In the genomic region with DNA sequence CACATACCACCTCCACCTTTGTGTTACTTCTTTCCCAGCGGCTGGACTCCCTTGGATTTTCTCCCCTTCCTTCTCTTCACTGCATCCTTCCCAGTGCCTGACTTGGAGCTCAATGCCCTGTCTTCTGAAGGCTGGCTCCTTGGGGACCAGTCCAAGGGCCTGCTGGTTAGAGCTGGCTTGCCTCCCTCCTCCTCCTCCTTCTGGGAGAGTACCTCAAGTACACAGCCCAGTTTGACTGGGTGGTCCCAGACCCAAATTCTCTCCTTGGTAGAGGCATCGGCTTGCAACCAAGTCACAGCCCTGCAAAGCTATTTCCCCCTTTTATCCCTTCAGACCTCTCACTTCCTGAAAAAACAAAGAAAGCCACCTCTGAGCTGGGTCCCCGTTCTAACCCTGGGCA, we compare ENCODE assay signal across 22 mouse cellular contexts. TPM values are rescaled to one million over a fixed set of nuclear protein-coding genes. Genes with fewer than 3 reads are reported as not detected.
DNase-seq lines count a peak whose midpoint lies in the region; ATAC-seq and TF ChIP-seq lines count a peak whose summit lies in the region.
"Had no signal": no experiment of that assay in that cellular context is flagged by ENCODE, and none has a peak within 500 bp of the region (broad histone marks: within the 10 kb centered on the region; RNA-seq: fewer than 3 reads in every experiment).

No protein-coding gene starts in this region.

- no peak overlapping the region for H3K4me2 ChIP-seq in hindbrain, embryonic 12.5 days (replicated peaks)
- H3K4me2 ChIP-seq: limb, embryonic 15.5 days; liver, embryonic 15.5 days; midbrain, embryonic 12.5 days; stomach, embryonic 15.5 days had no signal

- H3K4me1 ChIP-seq in hindbrain, embryonic 12.5 days, result peaks cover 15% of the 10 kb centered on the region
- peaks cover 8% of the 10 kb centered on the region for H3K4me1 ChIP-seq in limb, embryonic 10.5 days
- H3K4me1 ChIP-seq: liver, embryonic 15.5 days; stomach, embryonic 15.5 days had no signal

- H3K27ac ChIP-seq in layer of hippocampus, adult 2 months, result peak overlapping the region; percentile 89
- peak overlapping the region; percentile 18; the same call in 1 of the 2 replicates for H3K27ac ChIP-seq in hindbrain, embryonic 12.5 days
- peak overlapping the region; percentile 56 for H3K27ac ChIP-seq in limb, embryonic 10.5 days
- H3K27ac ChIP-seq: limb, embryonic 15.5 days; liver, embryonic 15.5 days; midbrain, embryonic 12.5 days; stomach, embryonic 15.5 days had no signal

- no peaks in the 10 kb centered on the region for H3K27me3 ChIP-seq in hindbrain, embryonic 12.5 days
- H3K27me3 ChIP-seq in limb, embryonic 10.5 days (ENCODE audit: low read depth, poor library complexity, severe bottlenecking), result no peaks in the 10 kb centered on the region
- H3K27me3 ChIP-seq: limb, embryonic 15.5 days; liver, embryonic 15.5 days; midbrain, embryonic 12.5 days; stomach, embryonic 15.5 days had no signal

- ATAC-seq in frontal cortex, adult (ENCODE audit: low TSS enrichment), result peak; percentile 53; the same call in 1 of the 2 replicates
- ATAC-seq in hindbrain, embryonic 12.5 days (ENCODE audit: low FRiP score), result no peak
- ATAC-seq: forebrain, embryonic 14.5 days had no signal

- no peak overlapping the region for H3K9ac ChIP-seq in hindbrain, embryonic 12.5 days
- H3K9ac ChIP-seq: limb, embryonic 15.5 days; liver, embryonic 15.5 days; midbrain, embryonic 12.5 days; stomach, embryonic 15.5 days had no signal

- H3K9me3 ChIP-seq in hindbrain, embryonic 12.5 days (replicated peaks), result peaks cover 15% of the 10 kb centered on the region; the same call in 1 of the 2 replicates
- no peaks in the 10 kb centered on the region; the same call in 1 of the 2 replicates for H3K9me3 ChIP-seq in limb, embryonic 10.5 days (replicated peaks)
- H3K9me3 ChIP-seq: limb, embryonic 15.5 days; liver, embryonic 15.5 days; stomach, embryonic 15.5 days had no signal

- H3K36me3 ChIP-seq in hindbrain, embryonic 12.5 days, result peaks cover 16% of the 10 kb centered on the region; the same call in 1 of the 2 replicates
- H3K36me3 ChIP-seq in limb, embryonic 10.5 days, result peaks cover 16% of the 10 kb centered on the region
- H3K36me3 ChIP-seq: limb, embryonic 15.5 days; liver, embryonic 15.5 days; stomach, embryonic 15.5 days had no signal

- intact Hi-C loops in gastrocnemius, postnatal 14 days (cut with DNase I; ENCODE audit: low total_unique reads), result no loop called here

- peak overlapping the region; percentile 37 for H3K4me3 ChIP-seq in layer of hippocampus, adult 2 months
- H3K4me3 ChIP-seq in hindbrain, embryonic 12.5 days, result no peak overlapping the region
- H3K4me3 ChIP-seq in limb, embryonic 10.5 days, result no peak overlapping the region
- H3K4me3 ChIP-seq: limb, embryonic 15.5 days; liver, embryonic 15.5 days; midbrain, embryonic 12.5 days; myocyte; stomach, embryonic 15.5 days had no signal

- 64% methylated on average over 3 of the region's 3 CpGs for WGBS in hindbrain, embryonic 12.5 days
- WGBS in limb, embryonic 10.5 days, result 78% methylated on average over 3 of the region's 3 CpGs

- TF ChIP-seq CTCF in layer of hippocampus, adult 2 months (conservative IDR thresholded peaks at IDR 0.05), result no peak

- no peak for DNase-seq in frontal cortex, adult 2 months (ENCODE audit: extremely low spot score in 1 of 2, low spot score in 1 of 2)
- DNase-seq in layer of hippocampus, adult 2 months (ENCODE audit: low spot score in 2 of 2), result no peak
- no peak for DNase-seq in layer of hippocampus, adult 9-11 months
- DNase-seq in limb, embryonic 10.5 days (ENCODE audit: low spot score), result no peak
- no peak for DNase-seq in gastrocnemius, postnatal 14 days
- DNase-seq: cerebellum, adult 18-20 months; heart, adult 11 months; kidney, adult 9 months; kidney, postnatal 36 days; right cerebral cortex, postnatal 25 days; thymus, adult 2 months had no signal

RNA-seq across cellular contexts. Expression of gene Tmc7, which starts 6.3 kb away (rescaled TPM):
- polyA plus RNA-seq in frontal cortex, adult 2 months (2012; rRNA removed), result 12.5 and 13.4 TPM in 2 replicates
- total RNA-seq in layer of hippocampus, adult 2 months (2021), result 10 to 100 TPM; 15.0 to 16.8 TPM
- 8.4 and 8.5 TPM in 2 replicates for polyA plus RNA-seq in hindbrain, embryonic 12.5 days (2016; fragmentation: Nextera tagmentation; extraction: Ambion mirVana)
- polyA plus RNA-seq in limb, embryonic 10.5 days (2016; fragmentation: Nextera tagmentation; extraction: Ambion mirVana), result 4.6 and 4.7 TPM in 2 replicates
- 1 to 10 TPM; 7.8 to 8.7 TPM for total RNA-seq in gastrocnemius, postnatal 14 days (2021)
- total RNA-seq: MEL had no signal

RNA-seq across cellular contexts. Expression of gene Tmc5, which starts 18.8 kb away (rescaled TPM):
- 0.10 and 0.13 TPM in 2 replicates for polyA plus RNA-seq in frontal cortex, adult 2 months (2012; rRNA removed)
- total RNA-seq in layer of hippocampus, adult 2 months (2021), result under 1 TPM; 0.32 to 0.69 TPM
- polyA plus RNA-seq in hindbrain, embryonic 12.5 days (2016; fragmentation: Nextera tagmentation; extraction: Ambion mirVana), result 0.10 and 0.55 TPM in 2 replicates
- polyA plus RNA-seq in limb, embryonic 10.5 days (2016; fragmentation: Nextera tagmentation; extraction: Ambion mirVana), result not detected in 2 replicates
- total RNA-seq in gastrocnemius, postnatal 14 days (2021), result under 1 TPM; 0.13 to 0.53 TPM
- total RNA-seq: CH12.LX; gastrocnemius, adult 18-20 months; MEL had no signal
- polyA plus RNA-seq: myocyte had no signal

RNA-seq across cellular contexts. Expression of gene Coq7, which starts 45.1 kb away (rescaled TPM):
- 68.3 and 72.1 TPM in 2 replicates for polyA plus RNA-seq in frontal cortex, adult 2 months (2012; rRNA removed)
- total RNA-seq in layer of hippocampus, adult 2 months (2021), result 10 to 100 TPM; 35.3 to 35.4 TPM
- 83.3 and 90.4 TPM in 2 replicates for polyA plus RNA-seq in hindbrain, embryonic 12.5 days (2016; fragmentation: Nextera tagmentation; extraction: Ambion mirVana)
- 131 and 134 TPM in 2 replicates for polyA plus RNA-seq in limb, embryonic 10.5 days (2016; fragmentation: Nextera tagmentation; extraction: Ambion mirVana)
- total RNA-seq in gastrocnemius, postnatal 14 days (2021), result 10 to 100 TPM; 68.9 to 75.6 TPM

Comparison
In these comparisons a context has a peak if more than half of its experiments do, and no peak if none do; other contexts are left out.
1. H3K27ac ChIP-seq: peak in every context shown above with its lines; median percentile 89 in layer of hippocampus, adult 2 months; 56 in limb, embryonic 10.5 days; 18 in hindbrain, embryonic 12.5 days.